Mouse (Mus musculus) monocyte, adult 5-6 weeks (primary cell): ENCODE data around the gene Olfr1416. TPM values are rescaled to one million over a fixed set of nuclear protein-coding genes. Genes with fewer than 3 reads are reported as not detected.

Experiments
- ATAC-seq: fragments of 153-309, 156-312 bp; replicated peaks from 2 replicates; pipeline ENCODE4 v1.8.0; 2017; ENCODE audit warnings: mild to moderate bottlenecking; ENCODE audit not compliant: low TSS enrichment, insufficient number of reproducible peaks, severe bottlenecking, poor library complexity, low FRiP score
- total RNA-seq: library from RNA; stranded (forward); fragments of 200-1000, 200-491, 200-594 nt; gene quantifications from 3 replicates; pipeline ENCODE4 v1.2.3, GENCODE M21; 2017

Olfr1416 gene
- total RNA-seq, 1 experiment from 2014 or later, result not detected

GRCm38 (mm10) chr1:92436831-92437321 is 48.0 kb downstream of the Olfr1416 start:
- no peak for ATAC-seq

- no peak for ATAC-seq
Measured at GRCm38 (mm10) chr1:92434986-92435385, 49.9 kb downstream of the Olfr1416 start.

DNA sequence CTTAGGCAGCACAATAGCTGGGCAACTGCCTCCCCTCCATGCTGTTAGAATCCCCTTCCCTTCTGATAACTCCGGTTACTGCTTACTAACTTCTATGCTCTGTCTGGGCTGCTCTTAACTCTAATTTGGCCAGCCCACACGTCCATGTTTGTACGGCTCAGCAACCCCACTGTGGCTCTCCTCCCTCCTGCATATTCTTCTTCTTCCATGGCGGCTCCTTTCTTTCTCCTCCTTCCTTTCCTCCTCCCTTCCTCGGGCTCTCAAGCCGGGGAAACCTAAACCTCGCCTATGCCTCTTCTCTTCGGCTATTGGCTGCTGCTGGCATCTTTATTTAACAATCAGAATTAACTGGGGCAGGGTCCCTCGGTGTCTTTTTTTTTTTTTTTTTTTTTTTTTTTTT is 52.1 kb downstream of the Olfr1416 start:
- no peak for ATAC-seq

- no peak for ATAC-seq
Measured at GRCm38 (mm10) chr1:92432098-92432497, 52.8 kb downstream of the Olfr1416 start.

DNA sequence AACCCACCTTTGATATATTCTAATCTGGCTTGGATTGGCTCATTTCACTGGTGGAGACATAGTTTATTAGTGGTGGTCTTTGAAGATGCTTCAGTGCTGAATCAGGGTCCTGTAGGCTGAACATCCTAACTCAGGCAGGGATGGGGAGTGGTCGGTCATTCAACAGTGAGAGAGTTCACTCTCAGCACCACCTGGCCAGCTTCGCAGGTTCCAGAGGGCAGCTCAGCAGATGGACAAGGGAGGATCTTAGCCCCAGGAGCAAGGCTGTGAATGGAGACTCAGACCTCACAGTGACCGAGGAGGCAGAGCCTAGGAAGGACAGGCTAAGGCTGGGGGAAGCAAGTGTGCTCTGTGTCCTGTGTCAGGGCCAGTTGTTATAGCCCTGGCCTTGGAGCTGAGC is 53.5 kb downstream of the Olfr1416 start:
- no peak for ATAC-seq

GRCm38 (mm10) chr1:92430991-92431390 is 53.9 kb downstream of the Olfr1416 start:
- ATAC-seq, result no peak

Other genes starting within 250 kb of the Olfr1416 start
- 89.5 to 119 TPM (median 89.7 TPM) in 3 replicates for gene Ndufa10, start 11.3 kb downstream of the Olfr1416 start, total RNA-seq
- gene Olfr1415, start 11.0 kb upstream of the Olfr1416 start, total RNA-seq, result not detected in 3 replicates
- not detected in 3 replicates for gene Olfr1414, start 33.5 kb upstream of the Olfr1416 start, total RNA-seq
- gene Olfr1413, start 86.2 kb upstream of the Olfr1416 start, total RNA-seq, result not detected in 3 replicates
- gene Olfr1412, start 100.7 kb upstream of the Olfr1416 start, total RNA-seq, result not detected in 3 replicates
- gene Olfr1411, start 109.3 kb upstream of the Olfr1416 start, total RNA-seq, result not detected in 3 replicates
- not detected in 3 replicates for gene Olfr1410, start 120.7 kb upstream of the Olfr1416 start, total RNA-seq
- gene Olfr12, start 132.7 kb upstream of the Olfr1416 start, total RNA-seq, result not detected in 3 replicates
- gene Cops9, start 156.9 kb upstream of the Olfr1416 start, total RNA-seq, result 57.2 to 123 TPM (median 99.5 TPM) in 3 replicates
- not detected in 3 replicates for gene Otos, start 163.7 kb upstream of the Olfr1416 start, total RNA-seq